Mouse (Mus musculus) neutrophil, adult 5-6 weeks (primary cell): ENCODE measurements around the gene Ccnq. TPM values are rescaled to one million over a fixed set of nuclear protein-coding genes. Genes with fewer than 3 reads are reported as not detected.

Source experiments
- ATAC-seq: fragments of 151-379, 151-347 bp; 2 replicates; pipeline ENCODE4 v1.8.0; 2017; ENCODE audit warnings: mild to moderate bottlenecking, moderate TSS enrichment; ENCODE audit not compliant: insufficient number of reproducible peaks, poor library complexity, low FRiP score, severe bottlenecking; ENCODE audit errors: extremely low read depth
- total RNA-seq: library from RNA; stranded (forward); fragments of 200-1000 nt; gene quantifications from 2 replicates; pipeline ENCODE4 v1.2.3, GENCODE M21; 2017

Ccnq gene
- 10.9 and 11.9 TPM in 2 replicates for total RNA-seq

GRCm38 (mm10) chr11:78750885-78751842 lies at the start of gene Ccnq:
Gene Ccnq (minus strand): TSS chr11:78751729.
- ATAC-seq = peak; percentile 62

DNA sequence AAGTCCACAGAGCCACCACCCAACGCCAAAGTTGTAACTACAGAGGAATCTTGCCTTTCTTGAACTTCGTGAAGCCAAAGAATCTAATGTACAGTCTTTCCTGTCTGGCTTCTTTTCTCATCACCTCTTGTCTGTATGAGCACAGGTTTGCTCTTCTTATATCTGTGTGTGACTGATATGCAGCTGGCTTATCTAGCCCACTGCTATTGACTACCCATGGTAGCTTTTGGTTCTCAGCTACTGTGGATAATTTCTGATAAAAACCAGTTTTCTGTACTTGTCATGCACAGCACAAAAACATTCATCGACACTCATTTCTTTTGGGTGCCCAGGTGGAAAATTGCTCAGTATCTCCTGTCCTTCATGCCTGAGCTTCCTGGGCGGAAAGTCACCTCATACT lies 49.6 kb upstream of the Ccnq start:
- no peak for ATAC-seq

DNA sequence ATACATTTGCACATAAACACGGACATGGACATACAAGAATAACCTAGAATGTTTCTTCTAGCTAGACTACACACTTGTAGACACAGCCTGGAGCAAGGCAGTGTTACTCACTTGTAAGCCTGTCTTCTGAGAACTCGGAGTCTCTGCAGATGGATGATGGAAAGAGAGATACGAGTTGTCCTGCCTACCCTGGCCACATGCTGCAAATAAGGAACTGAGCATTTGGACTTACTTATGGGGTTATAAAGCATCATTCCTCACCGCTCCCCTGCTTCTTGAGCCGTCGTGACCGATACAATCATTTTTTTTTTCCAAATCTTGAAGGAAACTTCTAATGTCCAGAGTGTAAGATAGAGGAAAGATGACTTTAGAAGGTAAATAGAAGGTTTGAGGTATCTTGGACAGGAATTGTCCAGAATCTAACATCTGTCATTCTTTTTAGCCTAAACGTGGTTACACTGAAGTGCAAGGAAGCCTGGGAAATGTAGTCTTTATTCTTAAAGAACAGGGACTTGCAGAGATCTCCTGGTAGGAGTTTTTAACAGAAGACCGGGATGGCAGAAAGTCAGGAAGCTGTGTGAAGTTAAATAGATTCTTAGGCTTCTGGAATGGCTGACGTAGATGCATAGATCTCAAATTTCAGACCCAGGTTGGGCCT lies 44.7 kb upstream of the Ccnq start:
- ATAC-seq = no peak

- ATAC-seq = no peak
Observed at GRCm38 (mm10) chr11:78793116-78793515, 41.6 kb upstream of the Ccnq start.

GRCm38 (mm10) chr11:78792465-78792864 lies 40.9 kb upstream of the Ccnq start:
- ATAC-seq = peak; percentile 67

- no peak for ATAC-seq
Observed at GRCm38 (mm10) chr11:78792055-78792454, 40.5 kb upstream of the Ccnq start.

GRCm38 (mm10) chr11:78791582-78791981 lies 40.1 kb upstream of the Ccnq start:
- ATAC-seq = no peak

DNA sequence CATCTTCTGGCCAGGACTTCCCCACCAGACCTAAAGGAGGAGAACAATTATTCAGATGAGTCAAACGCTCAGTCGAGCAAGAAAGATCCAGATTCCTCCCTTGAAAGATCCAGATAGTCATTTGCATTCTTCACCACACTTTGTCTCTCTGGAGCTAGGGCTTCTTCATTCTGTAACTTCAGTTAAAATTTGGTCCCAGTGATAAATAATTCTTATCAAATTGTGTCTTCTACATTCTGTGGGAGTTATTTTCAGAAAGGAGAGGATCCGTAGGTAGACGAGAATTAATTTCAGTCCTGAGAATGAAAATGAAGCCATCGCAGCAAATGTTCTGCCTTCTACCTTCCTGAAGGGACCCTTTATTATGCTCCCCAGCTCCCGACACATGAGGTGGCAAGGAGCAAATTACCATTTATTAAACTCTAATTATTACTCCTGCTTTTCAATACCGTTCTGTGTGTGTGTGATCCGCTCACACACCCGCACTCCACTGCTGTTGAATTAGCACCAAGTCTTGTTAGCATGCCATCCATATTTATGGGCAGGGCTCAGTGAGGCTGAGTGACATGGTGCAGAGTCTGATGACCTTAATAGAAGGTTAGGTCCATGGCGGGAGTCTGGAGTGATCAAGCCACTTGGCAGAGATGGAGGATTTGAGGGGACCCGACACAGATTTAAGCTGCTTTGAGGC lies 38.0 kb upstream of the Ccnq start:
- no peak for ATAC-seq

GRCm38 (mm10) chr11:78786013-78786431 lies 34.5 kb upstream of the Ccnq start:
- ATAC-seq = no peak

DNA sequence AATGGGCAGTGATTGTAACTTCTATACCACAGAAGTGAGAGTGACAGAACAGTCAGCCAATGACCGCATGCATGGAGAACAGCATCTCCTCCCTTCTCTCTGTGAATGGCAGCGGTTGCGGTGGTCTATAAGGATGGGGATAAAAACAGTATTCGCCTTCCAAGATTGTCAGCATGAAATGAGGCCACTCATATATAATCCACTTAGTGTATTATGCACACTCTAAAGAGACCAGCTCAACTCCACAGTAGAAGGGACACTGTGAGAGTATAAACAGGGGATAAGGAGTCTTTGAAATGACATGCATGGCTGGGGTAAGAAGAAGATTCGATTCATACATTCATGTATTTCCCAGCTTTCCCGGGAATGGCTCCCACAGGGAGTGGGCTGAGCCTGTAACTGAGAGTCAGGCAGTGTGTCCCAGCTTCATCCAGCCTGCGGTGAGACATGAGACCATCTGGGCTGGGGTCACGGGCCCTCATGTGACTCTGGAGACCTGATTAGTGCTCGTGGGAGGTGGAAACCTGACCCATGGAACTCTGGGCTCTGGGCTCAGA lies 31.3 kb upstream of the Ccnq start:
- ATAC-seq = no peak

GRCm38 (mm10) chr11:78782326-78782725 lies 30.8 kb upstream of the Ccnq start:
- no peak for ATAC-seq

GRCm38 (mm10) chr11:78780571-78780970 lies 29.0 kb upstream of the Ccnq start:
- no peak for ATAC-seq

DNA sequence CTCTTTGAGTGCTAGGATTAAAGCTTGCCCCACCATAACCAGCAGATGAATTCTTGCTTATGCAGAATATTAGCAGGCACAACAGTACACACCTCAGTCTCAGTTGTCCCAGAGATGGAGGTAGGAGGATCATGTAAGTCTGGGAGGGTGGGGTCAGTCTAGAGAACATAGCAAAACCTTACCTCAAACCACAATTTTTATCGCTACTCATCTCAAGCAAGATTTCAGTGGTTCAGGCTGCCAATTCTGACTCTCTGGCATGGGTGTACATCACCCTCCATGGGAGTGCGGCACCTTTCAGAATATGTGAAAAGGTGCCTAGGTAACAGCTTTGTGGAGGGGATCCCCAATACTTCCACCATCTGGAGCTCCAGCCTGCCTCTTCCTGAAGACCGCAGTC lies 28.5 kb upstream of the Ccnq start:
- ATAC-seq = 0 out of 2 replicates have a peak, but pooled peaks have one; percentile 9

GRCm38 (mm10) chr11:78777851-78778680 lies 26.5 kb upstream of the Ccnq start:
- ATAC-seq = no peak

DNA sequence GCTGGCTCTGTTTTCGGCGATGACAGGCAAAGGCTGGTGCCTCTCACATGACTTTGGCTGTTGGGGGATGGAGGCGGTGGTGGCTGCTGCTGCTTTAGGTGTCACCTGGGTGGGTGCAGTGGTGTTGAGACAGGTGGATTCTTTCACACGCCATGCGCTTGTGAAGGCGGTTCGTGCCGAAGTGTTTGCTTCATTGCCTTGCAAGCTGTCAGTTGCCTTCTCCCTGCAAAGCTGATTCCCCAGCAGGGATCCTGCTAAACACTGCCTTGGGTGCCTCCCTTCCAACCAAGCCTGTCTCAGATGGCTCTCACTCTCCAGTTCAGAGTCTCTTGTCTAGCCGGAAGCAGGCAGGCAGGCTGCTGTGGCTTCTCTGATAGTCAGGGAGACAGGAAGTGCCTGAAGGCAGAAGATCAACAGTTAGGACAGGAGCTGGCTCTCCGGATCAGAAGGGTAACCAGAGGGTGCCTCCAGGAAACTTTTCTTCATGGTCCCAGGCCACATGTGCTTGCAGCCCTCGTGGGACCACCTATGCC lies 20.3 kb upstream of the Ccnq start:
- ATAC-seq = 0 out of 2 replicates have a peak, but pooled peaks have one; percentile 19

GRCm38 (mm10) chr11:78770436-78770835 lies 18.9 kb upstream of the Ccnq start:
- no peak for ATAC-seq

DNA sequence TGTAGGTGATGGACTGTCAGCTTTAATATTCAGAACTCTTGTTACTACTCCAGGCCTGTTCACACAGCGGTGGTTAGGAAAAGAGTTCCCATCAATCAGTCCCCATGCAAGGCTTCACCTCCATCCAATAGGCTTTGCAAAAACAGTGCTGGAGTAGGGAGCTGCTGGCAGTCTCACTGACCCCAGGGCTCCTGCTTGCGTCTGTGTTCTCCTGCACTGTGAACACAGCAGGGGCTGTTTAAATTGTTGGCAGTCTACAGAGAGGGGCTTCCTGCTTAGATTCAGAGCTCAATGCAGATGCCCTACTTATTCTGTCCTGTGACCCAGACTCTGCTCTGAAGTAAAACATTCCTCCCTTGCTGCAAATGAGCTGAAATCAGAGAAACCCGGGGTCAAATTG lies 17.2 kb upstream of the Ccnq start:
- no peak for ATAC-seq
